Mouse (Mus musculus) erythroblast, embryonic 14.5 days (primary cell): ENCODE measurements around the gene Sh3pxd2a.

Experiments
- GATA1 ChIP-seq: IDR thresholded peaks from 2 replicates; pipeline ENCODE4 v1.6.1; 2012; ENCODE audit warnings: low read length, inconsistent platforms, mixed read lengths
- TAL1 ChIP-seq: IDR thresholded peaks from 3 replicates; pipeline ENCODE4 v1.6.1; 2012; ENCODE audit warnings: low read length, inconsistent platforms, mixed read lengths

DNA sequence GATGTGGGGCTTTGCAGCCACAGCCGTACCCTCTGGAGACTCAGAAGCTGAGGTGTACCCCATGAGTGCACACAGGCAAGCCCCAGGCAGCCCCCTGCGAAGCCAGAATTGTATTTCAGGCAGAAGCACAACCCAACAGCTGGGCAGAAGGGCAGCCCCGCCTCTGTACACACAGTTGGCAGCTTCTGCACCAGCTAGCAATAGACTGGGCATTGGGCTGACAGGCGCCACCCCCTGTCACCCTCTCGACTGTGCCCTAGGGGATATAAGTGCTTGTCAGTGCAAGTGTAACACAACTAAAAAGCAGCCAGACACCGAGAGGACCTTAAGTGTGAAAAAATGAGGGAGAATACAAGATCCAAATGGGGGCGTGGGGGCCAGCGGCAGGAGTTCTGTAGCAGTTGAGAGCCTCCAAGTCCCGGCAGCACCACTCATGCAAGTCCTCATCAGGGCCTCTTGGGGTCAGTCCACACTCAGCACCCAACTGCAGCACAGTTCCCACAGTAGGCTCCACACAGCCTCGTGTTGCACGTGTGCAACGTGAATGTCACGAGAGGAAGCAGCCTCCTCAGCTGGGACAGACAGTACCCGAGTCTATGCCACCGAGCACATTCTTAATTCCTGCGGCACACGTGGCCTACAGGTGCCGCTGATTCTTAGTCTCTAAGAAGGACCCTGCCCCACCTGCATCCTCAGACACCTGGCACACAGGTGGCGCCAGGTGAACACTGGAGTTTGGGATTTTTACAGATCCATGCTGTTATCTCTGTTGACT is 147.7 kb downstream of the Sh3pxd2a start:
- TF ChIP-seq GATA1 (no peak), TAL1 (no peak)
